Mouse (Mus musculus) intestine, embryonic 16.5 days (tissue): ENCODE measurements around the gene Cep128. TPM values are rescaled to one million over a fixed set of nuclear protein-coding genes. Genes with fewer than 3 reads are reported as not detected.

ENCODE experiments used
- ATAC-seq: fragments of 200-750 bp; cut with Nextera tagmentation; 2 replicates; pipeline ENCODE4 v1.8.0; 2017; ENCODE audit warnings: moderate TSS enrichment, moderate library complexity
- H3K27ac ChIP-seq: fragments of 300-500 bp; sonication (generic); 2 replicates; pipeline ENCODE4 v1.5.1; 2014; ENCODE audit warnings: mild to moderate bottlenecking, low read length
- H3K27me3 ChIP-seq: fragments of 300-500 bp; sonication (generic); replicated peaks from 2 replicates; pipeline ENCODE4 v1.6.1; 2014; ENCODE audit warnings: low read length, control low read depth, mixed read lengths; ENCODE audit not compliant: control insufficient read depth, insufficient read depth
- H3K36me3 ChIP-seq: fragments of 300-500 bp; sonication (generic); 2 replicates; pipeline ENCODE4 v1.6.1; 2014; ENCODE audit warnings: low read length, control low read depth; ENCODE audit not compliant: control insufficient read depth, insufficient read depth
- H3K4me1 ChIP-seq: fragments of 300-500 bp; sonication (generic); 2 replicates; pipeline ENCODE4 v1.6.1; 2014; ENCODE audit warnings: low read length, control low read depth, mixed read lengths; ENCODE audit not compliant: control insufficient read depth, insufficient read depth
- H3K4me2 ChIP-seq: fragments of 300-500 bp; sonication (generic); 2 replicates; pipeline ENCODE4 v1.6.1; 2014; ENCODE audit warnings: low read depth, low read length, control low read depth
- H3K4me3 ChIP-seq: fragments of 300-500 bp; sonication (generic); 2 replicates; pipeline ENCODE4 v1.5.1; 2014; ENCODE audit warnings: mild to moderate bottlenecking, low read length
- H3K9ac ChIP-seq: fragments of 300-500 bp; sonication (generic); 2 replicates; pipeline ENCODE4 v1.6.1; 2014; ENCODE audit warnings: low read depth, low read length
- H3K9me3 ChIP-seq: fragments of 300-500 bp; sonication (generic); 2 replicates; pipeline ENCODE4 v1.6.1; 2016; ENCODE audit warnings: low read length, control low read depth; ENCODE audit not compliant: control insufficient read depth
- WGBS: fragments of 180-500 bp; shearing (Covaris S2); extraction: QIAGEN DNeasy Blood & Tissue Kit; methylation state at CpG from one replicate; pipeline ENCODE4 v1.1.7; 2014; 5-methylcytosine and 5-hydroxymethylcytosine counted together
- polyA plus RNA-seq: library from polyadenylated mRNA; unstranded; fragments of >200 nt; fragmentation: Nextera tagmentation; extraction: Ambion mirVana; gene quantifications from 2 replicates; pipeline ENCODE4 v1.2.1, GENCODE M21; 2015

Gene Cep128
- polyA plus RNA-seq, 1 experiment from 2014 or later: 6.3 TPM

DNA sequence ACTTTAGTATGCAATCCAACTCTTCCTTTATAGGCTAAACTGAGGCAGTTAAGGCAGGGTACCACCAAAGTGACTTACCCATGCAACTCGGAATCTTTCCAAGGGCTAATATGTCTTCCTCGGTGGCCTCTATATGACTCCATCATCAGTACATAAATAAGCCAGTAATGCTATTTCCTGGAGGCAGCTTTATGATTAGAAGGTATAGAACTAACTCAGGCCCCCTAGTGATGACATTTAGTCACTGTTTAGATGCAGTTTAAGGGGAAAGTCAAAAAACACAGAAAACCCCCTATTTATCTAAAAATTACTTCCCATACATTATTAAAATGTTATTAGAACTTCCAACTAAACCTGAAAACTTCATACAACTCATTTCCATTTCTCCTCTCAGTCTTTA lies 114.6 kb downstream of the Cep128 start:
- ATAC-seq: no peak
- H3K27ac ChIP-seq: no peak overlapping the region
- H3K4me3 ChIP-seq: no peak overlapping the region
- WGBS: 89% methylated on average over 2 of the region's 2 CpGs
- H3K36me3 ChIP-seq: no peaks in the 10 kb centered on the region
- H3K9ac ChIP-seq: no peak overlapping the region
- no peaks in the 10 kb centered on the region for H3K27me3 ChIP-seq
- no peaks in the 10 kb centered on the region for H3K9me3 ChIP-seq
- H3K4me2 ChIP-seq: no peak overlapping the region
- H3K4me1 ChIP-seq: no peaks in the 10 kb centered on the region

DNA sequence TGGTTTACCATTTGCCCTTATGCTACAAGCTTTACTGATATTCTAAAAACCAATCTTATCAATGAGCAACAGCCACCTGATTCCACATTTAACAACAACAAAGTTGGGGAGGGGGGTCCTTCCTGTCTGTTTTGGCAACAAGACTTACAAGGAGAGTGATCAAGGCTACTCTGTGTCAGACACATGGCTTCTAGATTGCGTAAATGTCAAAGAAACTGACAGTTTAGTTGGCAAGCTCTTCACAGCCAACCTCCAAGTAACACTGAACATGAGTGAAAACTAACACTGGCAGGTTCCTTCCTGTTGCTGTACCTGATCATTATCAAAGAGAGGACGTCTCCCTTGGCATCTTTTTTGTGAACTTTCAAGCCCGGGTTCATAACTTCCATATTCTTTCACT lies 115.2 kb downstream of the Cep128 start:
- H3K9me3 ChIP-seq: no peaks in the 10 kb centered on the region

DNA sequence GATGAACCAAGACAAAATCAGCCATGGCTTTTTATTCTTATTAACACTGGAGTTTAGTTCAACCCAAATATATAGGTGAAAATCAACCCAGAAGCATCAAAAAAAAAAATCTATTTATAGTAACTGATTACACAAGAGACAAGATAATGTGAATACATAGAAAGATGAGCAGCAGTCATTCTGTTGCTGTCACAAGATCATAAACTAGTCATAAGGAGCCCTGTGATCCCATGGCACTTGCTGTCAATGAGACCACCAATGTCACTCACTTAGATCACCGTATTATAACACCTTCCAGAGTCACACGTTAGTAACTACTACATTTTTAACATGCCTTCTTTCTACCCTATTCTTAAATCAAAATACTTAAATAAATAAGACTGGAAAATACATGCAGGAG lies 118.2 kb downstream of the Cep128 start:
- H3K9ac ChIP-seq: no peak overlapping the region
- no peak for ATAC-seq
- no peak overlapping the region for H3K4me2 ChIP-seq
- H3K36me3 ChIP-seq: no peaks in the 10 kb centered on the region
- H3K4me1 ChIP-seq: no peaks in the 10 kb centered on the region
- WGBS: 85% methylated on average over 2 of the region's 2 CpGs
- no peak overlapping the region for H3K27ac ChIP-seq
- H3K27me3 ChIP-seq: no peaks in the 10 kb centered on the region
- no peaks in the 10 kb centered on the region for H3K9me3 ChIP-seq
- H3K4me3 ChIP-seq: no peak overlapping the region

More for the DNA sequence above, 115.2 kb downstream of the Cep128 start:
- H3K36me3 ChIP-seq: no peaks in the 10 kb centered on the region
- H3K27me3 ChIP-seq: no peaks in the 10 kb centered on the region
- H3K9ac ChIP-seq: no peak overlapping the region
- no peak overlapping the region for H3K4me2 ChIP-seq
- no peak for ATAC-seq
- WGBS: 84% methylated on average over 3 of the region's 3 CpGs
- H3K4me3 ChIP-seq: no peak overlapping the region
- no peaks in the 10 kb centered on the region for H3K4me1 ChIP-seq
- H3K27ac ChIP-seq: no peak overlapping the region

DNA sequence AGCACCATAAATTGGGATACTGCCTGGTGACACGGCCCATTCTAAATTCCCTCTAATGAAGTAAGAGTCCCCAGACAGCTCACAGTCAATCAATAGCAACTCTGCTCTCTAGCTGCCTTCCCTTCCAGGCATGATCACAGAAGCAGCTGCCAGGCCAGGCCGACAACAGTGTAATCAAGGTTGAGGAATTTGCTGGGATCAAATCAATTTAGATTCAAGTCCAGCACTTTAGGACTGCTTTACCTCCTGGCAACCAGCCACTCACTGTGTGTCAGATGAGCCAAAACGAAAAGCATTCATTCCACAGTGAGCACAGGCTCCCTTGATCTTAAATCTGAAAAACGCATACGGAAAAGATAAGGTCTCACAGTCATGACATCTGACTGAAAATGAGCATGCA lies 118.7 kb downstream of the Cep128 start:
- Histone ChIP-seq H3K36me3 (no peaks in the 10 kb centered on the region), H3K27me3 (no peaks in the 10 kb centered on the region), H3K4me1 (no peaks in the 10 kb centered on the region), H3K4me2 (no peak overlapping the region), H3K9ac (no peak overlapping the region), H3K4me3 (no peak overlapping the region), H3K9me3 (no peaks in the 10 kb centered on the region), H3K27ac (no peak overlapping the region)
- WGBS: 53% methylated on average over 5 of the region's 5 CpGs
- no peak for ATAC-seq

DNA sequence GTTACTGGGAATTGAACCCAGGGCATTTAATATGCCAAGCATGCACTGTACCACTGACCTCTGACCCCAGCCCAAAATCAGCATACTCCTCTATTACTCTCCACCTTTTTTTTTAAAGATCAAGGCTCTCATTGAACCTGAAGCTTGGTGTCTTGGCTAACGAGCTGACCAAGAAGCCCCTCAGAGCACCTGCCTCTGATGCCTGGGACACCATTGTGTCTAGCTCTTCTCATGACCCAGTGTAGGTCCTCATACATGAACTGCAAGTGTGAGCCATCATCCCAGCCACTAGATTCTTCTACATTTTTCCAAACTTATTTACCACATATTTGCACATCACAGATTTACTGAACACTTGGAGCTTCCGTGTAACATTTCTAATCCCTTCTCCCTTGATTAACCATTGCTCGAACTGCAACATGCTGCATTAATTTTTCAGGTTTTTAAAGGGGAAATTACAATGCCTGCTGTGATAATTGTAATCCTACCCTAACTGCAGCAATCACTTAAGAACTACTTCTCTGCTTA lies 119.3 kb downstream of the Cep128 start:
- Histone ChIP-seq H3K9ac (no peak overlapping the region), H3K36me3 (no peaks in the 10 kb centered on the region), H3K4me1 (no peaks in the 10 kb centered on the region), H3K27ac (no peak overlapping the region), H3K9me3 (no peaks in the 10 kb centered on the region), H3K27me3 (no peaks in the 10 kb centered on the region), H3K4me3 (no peak overlapping the region), H3K4me2 (no peak overlapping the region)
- 80% methylated on average over 3 of the region's 3 CpGs for WGBS
- ATAC-seq: no peak

DNA sequence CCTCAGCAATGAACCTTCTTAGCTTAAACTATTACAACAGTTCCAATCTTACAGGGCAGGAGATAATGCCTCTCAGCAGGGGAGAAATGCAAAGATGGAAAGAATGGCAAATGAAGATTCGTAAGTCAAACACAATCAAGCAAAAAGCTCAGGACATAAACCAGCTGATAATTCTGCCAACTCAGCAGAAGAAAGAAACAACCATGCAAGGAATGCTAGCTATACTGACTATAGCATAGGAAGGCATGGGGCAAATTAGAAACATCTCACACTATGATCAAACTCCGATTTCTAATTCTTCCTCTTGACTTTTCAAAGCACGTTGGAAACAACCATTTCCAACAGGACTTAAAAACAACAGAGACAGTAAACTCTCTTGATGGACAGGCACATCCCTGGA lies 120.5 kb downstream of the Cep128 start:
- Histone ChIP-seq H3K9me3 (no peaks in the 10 kb centered on the region), H3K4me2 (no peak overlapping the region), H3K9ac (no peak overlapping the region), H3K27ac (no peak overlapping the region), H3K4me3 (no peak overlapping the region), H3K27me3 (no peaks in the 10 kb centered on the region), H3K4me1 (no peaks in the 10 kb centered on the region), H3K36me3 (no peaks in the 10 kb centered on the region)
- WGBS: 81% methylated on average over 3 of the region's 3 CpGs
- no peak for ATAC-seq

DNA sequence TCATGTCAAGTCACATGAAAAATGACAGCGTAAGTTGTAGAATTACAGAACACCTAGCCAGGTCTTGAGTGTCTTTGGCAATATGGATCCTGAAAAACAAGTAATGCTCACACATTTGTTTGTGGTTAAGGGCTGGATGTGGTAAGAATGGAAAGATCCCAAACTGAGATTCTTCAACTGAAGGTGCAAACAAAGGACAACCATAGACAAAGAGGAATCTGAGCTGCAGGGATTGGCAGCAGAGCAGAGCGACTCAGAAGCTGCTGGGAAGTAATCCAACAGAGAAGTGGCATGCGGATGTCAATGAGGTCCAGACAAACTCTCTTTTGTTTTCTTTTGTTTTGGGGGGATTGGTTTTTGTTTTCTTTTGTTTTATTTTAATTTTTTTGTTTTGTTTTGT lies 121.4 kb downstream of the Cep128 start:
- Histone ChIP-seq H3K4me1 (no peaks in the 10 kb centered on the region), H3K36me3 (no peaks in the 10 kb centered on the region), H3K9me3 (no peaks in the 10 kb centered on the region), H3K4me2 (no peak overlapping the region), H3K27me3 (no peaks in the 10 kb centered on the region), H3K9ac (no peak overlapping the region), H3K27ac (no peak overlapping the region), H3K4me3 (no peak overlapping the region)
- 80% methylated on average over 3 of the region's 3 CpGs for WGBS
- no peak for ATAC-seq

DNA sequence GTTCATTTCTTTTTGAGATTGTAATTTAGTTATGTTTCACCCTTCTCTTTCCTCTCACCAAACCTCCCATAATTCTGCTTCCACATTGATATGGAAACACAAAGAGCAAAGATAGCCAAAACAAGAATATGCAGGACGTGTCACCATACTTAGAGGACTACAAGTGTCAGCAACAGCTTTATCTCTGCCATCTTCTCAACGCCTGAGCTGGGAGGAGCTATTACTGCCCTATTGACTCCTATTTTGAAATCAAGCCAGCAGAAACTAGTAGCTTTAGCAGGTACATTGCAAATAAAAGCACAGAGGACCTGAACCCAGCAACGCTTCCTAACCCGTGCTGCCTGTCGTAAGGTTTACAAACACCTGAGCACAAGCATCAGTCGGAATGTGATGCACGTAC lies 127.9 kb downstream of the Cep128 start:
- H3K36me3 ChIP-seq: no peaks in the 10 kb centered on the region
- H3K27me3 ChIP-seq: no peaks in the 10 kb centered on the region
- no peaks in the 10 kb centered on the region for H3K4me1 ChIP-seq
- ATAC-seq: no peak
- no peaks in the 10 kb centered on the region for H3K9me3 ChIP-seq
- WGBS: 86% methylated on average over 7 of the region's 7 CpGs
- H3K4me3 ChIP-seq: no peak overlapping the region
- H3K4me2 ChIP-seq: no peak overlapping the region
- no peak overlapping the region for H3K27ac ChIP-seq
- H3K9ac ChIP-seq: no peak overlapping the region

DNA sequence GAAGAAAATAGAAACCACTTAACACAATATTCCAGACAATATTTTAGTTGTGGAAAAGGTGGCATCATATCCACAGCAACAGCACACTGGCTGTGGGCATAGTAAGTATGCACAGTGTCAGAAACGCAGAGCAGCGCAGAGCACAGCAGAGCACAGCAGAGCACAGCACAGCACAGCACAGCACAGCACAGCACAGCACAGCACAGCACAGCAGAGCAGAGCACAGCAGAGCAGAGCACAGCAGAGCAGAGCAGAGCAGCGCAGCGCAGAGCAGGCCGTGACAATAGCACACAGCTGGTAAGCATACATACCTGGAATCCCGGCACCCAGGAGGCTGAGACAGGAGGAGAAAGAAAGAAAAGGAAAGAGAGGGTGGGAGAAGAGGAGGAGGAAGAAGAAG lies 129.4 kb downstream of the Cep128 start:
- no peaks in the 10 kb centered on the region for H3K27me3 ChIP-seq
- no peak for ATAC-seq
- H3K36me3 ChIP-seq: no peaks in the 10 kb centered on the region
- WGBS: 93% methylated on average over 6 of the region's 6 CpGs
- H3K4me1 ChIP-seq: no peaks in the 10 kb centered on the region
- H3K27ac ChIP-seq: no peak overlapping the region
- no peaks in the 10 kb centered on the region for H3K9me3 ChIP-seq
- H3K4me2 ChIP-seq: no peak overlapping the region
- H3K9ac ChIP-seq: no peak overlapping the region
- no peak overlapping the region for H3K4me3 ChIP-seq

DNA sequence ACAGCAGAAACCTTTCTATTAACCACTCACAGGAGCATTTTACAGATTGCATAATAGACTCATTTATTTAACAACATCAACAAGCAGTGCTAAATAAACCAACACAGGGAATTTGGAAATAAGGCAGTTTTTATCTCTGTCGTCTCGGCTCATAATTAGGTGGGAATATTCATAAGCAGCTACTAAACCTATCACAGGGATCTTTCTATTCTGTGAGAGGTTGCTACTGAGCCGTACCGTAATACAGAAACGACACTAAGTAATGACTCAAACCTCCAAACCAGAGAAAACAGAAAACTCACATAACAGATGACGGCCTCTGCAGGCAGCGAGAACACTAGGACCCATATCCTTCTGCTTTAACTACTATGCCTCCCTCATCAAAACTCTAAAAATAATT lies 163.6 kb downstream of the Cep128 start:
- Histone ChIP-seq H3K36me3 (no peaks in the 10 kb centered on the region), H3K4me3 (no peak overlapping the region), H3K27me3 (no peaks in the 10 kb centered on the region), H3K9ac (no peak overlapping the region), H3K4me2 (no peak overlapping the region), H3K27ac (no peak overlapping the region), H3K4me1 (no peaks in the 10 kb centered on the region), H3K9me3 (no peaks in the 10 kb centered on the region)
- no peak for ATAC-seq
- 92% methylated on average over 7 of the region's 7 CpGs for WGBS
